Mouse (Mus musculus): ENCODE results near the gene Erbin.

The Erbin gene

GRCm38 (mm10) chr13:103920261-103920932, at the start of gene Erbin:
TSS of gene Erbin (minus strand) at chr13:103920514.
- peak; percentile 86 to 90 for DNase-seq

GRCm38 (mm10) chr13:103969912-103970311, 49.6 kb upstream of the Erbin start:
- DNase-seq = no peak

GRCm38 (mm10) chr13:103967987-103968386, 47.7 kb upstream of the Erbin start:
- DNase-seq = no peak

- DNase-seq = peak in 1 of 2 experiments; percentile 20
Measured at GRCm38 (mm10) chr13:103966696-103967215, 46.4 kb upstream of the Erbin start.

- no peak for DNase-seq
Measured at GRCm38 (mm10) chr13:103965187-103965586, 44.9 kb upstream of the Erbin start.

GRCm38 (mm10) chr13:103963094-103963493, 42.8 kb upstream of the Erbin start:
- DNase-seq = no peak

- DNase-seq = peak in 1 of 2 experiments; percentile 23
Measured at GRCm38 (mm10) chr13:103959841-103960240, 39.5 kb upstream of the Erbin start.

- DNase-seq = no peak
Measured at GRCm38 (mm10) chr13:103958607-103959123, 38.4 kb upstream of the Erbin start.

- no peak for DNase-seq
Measured at GRCm38 (mm10) chr13:103957175-103957940, 37.0 kb upstream of the Erbin start.

- no peak for DNase-seq
Measured at GRCm38 (mm10) chr13:103955652-103956051, 35.3 kb upstream of the Erbin start.

GRCm38 (mm10) chr13:103951393-103951792, 31.1 kb upstream of the Erbin start:
- DNase-seq = no peak

- DNase-seq = peak; percentile 36 to 64
Measured at GRCm38 (mm10) chr13:103940796-103941195, 20.5 kb upstream of the Erbin start.

GRCm38 (mm10) chr13:103924586-103924985, 4.3 kb upstream of the Erbin start:
- peak in 1 of 2 experiments; percentile 53 for DNase-seq

GRCm38 (mm10) chr13:103923402-103924065, 3.2 kb upstream of the Erbin start:
- peak; percentile 20 to 38 for DNase-seq

GRCm38 (mm10) chr13:103921831-103922380, 1.6 kb upstream of the Erbin start:
- peak in 1 of 2 experiments; percentile 45 for DNase-seq

GRCm38 (mm10) chr13:103920933-103921830, 868 bp upstream of the Erbin start:
- DNase-seq = peak; percentile 93 to 95

- peak in 1 of 2 experiments; percentile 12 for DNase-seq
Measured at GRCm38 (mm10) chr13:103919956-103920260, 406 bp downstream of the Erbin start.

- DNase-seq = peak; percentile 62 to 69
Measured at GRCm38 (mm10) chr13:103919234-103919955, 919 bp downstream of the Erbin start.

- no peak for DNase-seq
Measured at GRCm38 (mm10) chr13:103918432-103918831, 1.9 kb downstream of the Erbin start.

- peak; percentile 26 to 41 for DNase-seq
Measured at GRCm38 (mm10) chr13:103914114-103914736, 6.1 kb downstream of the Erbin start.

- DNase-seq = no peak
Measured at GRCm38 (mm10) chr13:103912351-103912750, 8.0 kb downstream of the Erbin start.
